Mouse (Mus musculus) heart, postnatal 10 days (tissue): ENCODE results near the gene Dnaja1. TPM values are rescaled to one million over a fixed set of nuclear protein-coding genes. Genes with fewer than 3 reads are reported as not detected.

ENCODE experiments used
- microRNA-seq, 2 experiments: library from miRNA; unstranded; fragments of <30 nt; microRNA quantifications; one replicate each; pipeline ENCODE4 v1.2.0; 2022
- total RNA-seq, 2 experiments: library from RNA; stranded (reverse); gene quantifications; 2 replicates each; pipeline ENCODE4 v1.2.3; 2021

The Dnaja1 gene
- total RNA-seq, 2 experiments from 2014 or later: 95.0 to 120 TPM

Small RNA genes lying within 50 kb of the gene (microRNA-seq; reads per million reads assigned to microRNA genes)
- 0.24 to 0.35 reads per million in 2 experiments for gene Mir207

Other genes with a start within 250 kb of the Dnaja1 start
- under 1 TPM; 0.15 to 0.19 TPM for gene Tmem215, start 250.0 kb upstream of the Dnaja1 start, total RNA-seq
- 10 to 100 TPM; 18.0 to 18.1 TPM for gene Aptx, start 19.0 kb upstream of the Dnaja1 start, total RNA-seq
- gene Smu1, start 35.8 kb downstream of the Dnaja1 start, total RNA-seq: 10 to 100 TPM; 38.7 to 40.8 TPM
- 100 to 1,000 TPM in 1 of 2 experiments, 10 to 100 TPM in 1; 95.5 to 103 TPM for gene B4galt1, start 131.9 kb downstream of the Dnaja1 start, total RNA-seq
- 1 to 10 TPM; 1.1 to 2.1 TPM for gene Spink4, start 197.9 kb downstream of the Dnaja1 start, total RNA-seq
- 100 to 1,000 TPM; 202 to 209 TPM for gene Bag1, start 226.1 kb downstream of the Dnaja1 start, total RNA-seq
- 10 to 100 TPM; 38.9 to 43.7 TPM for gene Chmp5, start 226.3 kb downstream of the Dnaja1 start, total RNA-seq
- gene Nfx1, start 248.8 kb downstream of the Dnaja1 start, total RNA-seq: 10 to 100 TPM; 27.7 to 30.5 TPM